Mouse (Mus musculus) urinary bladder, postnatal 0 days (tissue): ENCODE data around the gene Pgam1. TPM values are rescaled to one million over a fixed set of nuclear protein-coding genes. Genes with fewer than 3 reads are reported as not detected.

Experiments
- polyA plus RNA-seq: library from polyadenylated mRNA; unstranded; fragments of >200 nt; fragmentation: Nextera tagmentation; extraction: Ambion mirVana; gene quantifications from 2 replicates; pipeline ENCODE4 v1.2.1, GENCODE M21; 2015

Pgam1 gene
- polyA plus RNA-seq = 510 and 595 TPM in 2 replicates

DNA sequence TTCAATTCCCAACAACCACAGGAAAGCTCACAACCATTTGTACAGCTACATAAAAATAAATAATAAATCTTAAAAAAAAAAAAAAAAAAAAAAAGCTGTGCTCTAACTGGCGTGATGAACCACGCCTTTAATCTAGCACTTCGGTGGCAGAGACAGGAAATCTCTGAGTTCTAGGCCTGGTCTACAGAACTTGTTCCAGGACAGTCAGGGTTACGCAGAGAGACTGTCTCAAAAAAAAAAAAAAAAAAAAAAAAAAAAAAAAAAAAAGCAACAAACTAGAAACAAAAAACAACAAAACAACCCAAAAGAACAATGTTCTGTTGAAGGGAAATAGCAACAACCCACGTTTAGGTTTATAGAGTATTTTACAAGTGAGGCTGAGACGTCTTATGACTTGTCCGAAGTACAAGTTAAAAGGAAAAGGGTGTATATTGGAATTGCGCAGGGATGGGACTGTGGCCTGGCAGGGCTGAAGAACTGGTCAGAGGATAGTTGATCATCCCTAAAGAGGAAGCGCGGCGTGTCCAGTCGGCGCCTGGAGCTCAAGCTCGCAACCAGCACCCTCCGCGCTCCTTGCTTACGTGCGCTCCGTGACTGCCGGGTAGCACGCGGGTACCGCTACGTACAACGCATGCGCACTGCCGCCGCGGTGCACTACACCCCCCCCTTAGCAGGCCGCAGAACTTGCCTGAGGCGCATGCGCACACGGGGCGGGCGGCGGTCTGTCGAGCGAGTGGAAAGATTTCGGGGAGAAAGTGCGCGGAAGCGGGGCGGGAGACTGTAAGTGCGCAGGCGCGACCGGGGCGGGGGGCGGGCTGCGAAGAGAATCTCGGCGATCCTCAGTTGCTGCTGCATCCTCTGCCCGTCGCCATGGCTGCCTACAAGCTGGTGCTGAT lies at the start of gene Pgam1:
Gene Pgam1, plus strand, starts transcription at position 746 of the 896 bp plus-strand sequence.

DNA sequence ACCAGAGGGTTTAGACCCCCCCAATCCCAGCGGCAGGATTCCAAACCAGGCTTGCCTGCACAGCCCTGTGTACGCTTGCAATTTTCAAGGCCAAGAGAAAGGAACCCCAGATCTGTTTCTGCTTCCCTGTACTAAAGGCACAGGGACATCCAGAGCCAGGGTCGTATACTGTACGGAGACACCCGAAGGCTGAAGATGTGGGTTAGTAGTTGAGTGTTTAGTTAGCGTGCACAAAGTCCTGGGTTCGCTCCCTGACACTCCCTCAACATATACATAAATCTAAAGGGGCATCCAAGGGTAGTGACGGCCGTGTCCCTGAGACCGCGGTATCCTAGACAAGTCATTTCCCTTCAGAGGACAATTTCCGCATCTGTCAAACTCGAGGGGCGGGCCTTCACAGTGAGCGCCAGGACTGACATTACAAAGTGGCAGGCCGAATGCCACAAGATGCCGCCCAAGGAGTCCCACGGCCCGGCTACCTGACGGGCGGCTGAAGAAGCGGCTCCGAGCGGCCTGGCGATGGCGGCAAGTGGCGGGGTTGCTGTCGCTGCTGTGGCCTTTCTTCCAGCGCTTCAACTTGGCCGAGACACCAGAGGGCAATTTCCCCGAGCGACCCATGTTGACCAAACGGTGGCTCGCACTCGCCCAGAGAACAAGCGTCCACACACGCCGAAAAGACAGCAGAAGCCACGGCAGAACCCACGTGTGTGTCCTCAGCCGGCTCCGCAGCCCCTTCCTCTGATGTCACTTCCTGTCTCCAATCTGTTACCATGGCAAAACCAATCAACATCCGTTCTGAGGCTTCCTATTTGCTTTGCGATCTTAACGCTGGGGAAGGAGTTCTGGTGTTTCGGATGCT lies 16.0 kb upstream of the Pgam1 start, which contains the start of gene Rrp12:
Gene Rrp12, minus strand, starts transcription at position 714 of the 859 bp plus-strand sequence.

DNA sequence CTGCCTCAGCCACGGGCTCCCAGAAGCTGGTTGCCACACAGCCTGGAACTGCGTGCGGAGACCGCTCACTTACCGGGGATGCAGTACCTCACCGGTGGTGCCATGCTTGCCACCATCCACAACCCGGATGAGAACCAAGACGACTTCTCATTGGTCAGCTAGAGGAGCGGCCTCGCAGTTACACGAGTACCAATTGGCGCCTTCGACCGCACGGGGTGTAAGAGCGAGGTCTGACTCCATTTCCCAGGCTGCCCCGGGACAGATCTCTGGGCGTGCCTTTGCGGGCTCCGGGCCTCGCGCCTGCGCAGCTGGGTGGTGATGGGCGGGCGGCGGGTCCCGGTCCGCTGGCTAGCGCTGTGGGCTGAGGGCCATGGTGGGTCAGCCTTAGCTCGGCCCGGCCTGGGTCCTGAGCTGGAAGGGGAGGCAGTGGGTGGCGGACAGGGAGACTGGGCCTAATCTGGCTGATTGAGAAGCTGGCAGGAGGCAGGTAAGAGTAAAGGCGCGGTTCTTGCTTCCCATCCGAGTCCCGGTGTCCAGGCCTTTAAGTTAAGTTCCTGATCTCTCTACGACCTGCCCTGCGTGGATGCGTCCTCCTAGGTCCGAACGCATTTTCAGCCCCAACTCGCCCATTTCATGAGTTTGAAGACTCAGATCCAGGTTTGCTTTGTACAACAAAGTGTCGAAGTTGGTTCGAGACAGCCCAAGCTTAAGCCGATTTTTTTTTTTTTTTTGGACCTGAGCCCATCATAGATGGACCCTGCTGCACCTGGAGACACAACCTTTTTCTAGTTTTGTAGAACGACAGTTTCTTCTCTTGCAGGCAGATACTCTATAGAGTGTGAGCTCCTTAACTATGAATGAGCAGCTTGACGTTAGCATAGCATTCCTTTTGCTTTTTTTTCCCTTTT lies 21.7 kb downstream of the Pgam1 start, which contains the start of the genes Exosc1 and Zdhhc16:
Gene Exosc1, minus strand, starts transcription at position 245 of the 908 bp plus-strand sequence.
Gene Zdhhc16, plus strand, starts transcription at position 302 of the 908 bp plus-strand sequence.

Other genes starting within 250 kb of the Pgam1 start
- 0.04 TPM in 1 of 2 replicates, not detected in the other for gene Slit1, start 168.3 kb upstream of the Pgam1 start, polyA plus RNA-seq
- gene Arhgap19, start 109.9 kb upstream of the Pgam1 start, polyA plus RNA-seq = 4.6 and 4.9 TPM in 2 replicates
- gene Frat1, start 82.0 kb upstream of the Pgam1 start, polyA plus RNA-seq = 3.6 TPM in 2 replicates
- 2.6 and 2.9 TPM in 2 replicates for gene Frat2, start 63.8 kb upstream of the Pgam1 start, polyA plus RNA-seq
- gene Rrp12, start 15.8 kb upstream of the Pgam1 start, polyA plus RNA-seq = 19.6 and 19.9 TPM in 2 replicates
- gene Exosc1, start 21.5 kb downstream of the Pgam1 start, polyA plus RNA-seq = 49.6 and 52.1 TPM in 2 replicates
- 46.1 and 48.3 TPM in 2 replicates for gene Zdhhc16, start 21.6 kb downstream of the Pgam1 start, polyA plus RNA-seq
- 15.0 and 17.6 TPM in 2 replicates for gene Mms19, start 69.2 kb downstream of the Pgam1 start, polyA plus RNA-seq
- gene Ubtd1, start 69.8 kb downstream of the Pgam1 start, polyA plus RNA-seq = 21.8 and 24.0 TPM in 2 replicates
- not detected in 2 replicates for gene Ankrd2, start 124.1 kb downstream of the Pgam1 start, polyA plus RNA-seq
- gene Hoga1, start 133.7 kb downstream of the Pgam1 start, polyA plus RNA-seq = 1.7 and 1.8 TPM in 2 replicates
- gene 4933411K16Rik, start 140.3 kb downstream of the Pgam1 start, polyA plus RNA-seq = not detected in 2 replicates
- 6.0 and 6.1 TPM in 2 replicates for gene Morn4, start 174.4 kb downstream of the Pgam1 start, polyA plus RNA-seq
- 20.0 and 20.7 TPM in 2 replicates for gene Pi4k2a, start 178.5 kb downstream of the Pgam1 start, polyA plus RNA-seq
- gene Avpi1, start 217.1 kb downstream of the Pgam1 start, polyA plus RNA-seq = 48.0 and 50.8 TPM in 2 replicates
- 25.2 and 25.9 TPM in 2 replicates for gene Marveld1, start 235.5 kb downstream of the Pgam1 start, polyA plus RNA-seq